Mouse (Mus musculus): ENCODE measurements at regions not wholly inside any gene's neighbourhood (a gene's known extent, or its start where the extent isn't known, plus 50 kb on each side); places are given as distances from the start of the nearest gene placed in this dataset.

DNA sequence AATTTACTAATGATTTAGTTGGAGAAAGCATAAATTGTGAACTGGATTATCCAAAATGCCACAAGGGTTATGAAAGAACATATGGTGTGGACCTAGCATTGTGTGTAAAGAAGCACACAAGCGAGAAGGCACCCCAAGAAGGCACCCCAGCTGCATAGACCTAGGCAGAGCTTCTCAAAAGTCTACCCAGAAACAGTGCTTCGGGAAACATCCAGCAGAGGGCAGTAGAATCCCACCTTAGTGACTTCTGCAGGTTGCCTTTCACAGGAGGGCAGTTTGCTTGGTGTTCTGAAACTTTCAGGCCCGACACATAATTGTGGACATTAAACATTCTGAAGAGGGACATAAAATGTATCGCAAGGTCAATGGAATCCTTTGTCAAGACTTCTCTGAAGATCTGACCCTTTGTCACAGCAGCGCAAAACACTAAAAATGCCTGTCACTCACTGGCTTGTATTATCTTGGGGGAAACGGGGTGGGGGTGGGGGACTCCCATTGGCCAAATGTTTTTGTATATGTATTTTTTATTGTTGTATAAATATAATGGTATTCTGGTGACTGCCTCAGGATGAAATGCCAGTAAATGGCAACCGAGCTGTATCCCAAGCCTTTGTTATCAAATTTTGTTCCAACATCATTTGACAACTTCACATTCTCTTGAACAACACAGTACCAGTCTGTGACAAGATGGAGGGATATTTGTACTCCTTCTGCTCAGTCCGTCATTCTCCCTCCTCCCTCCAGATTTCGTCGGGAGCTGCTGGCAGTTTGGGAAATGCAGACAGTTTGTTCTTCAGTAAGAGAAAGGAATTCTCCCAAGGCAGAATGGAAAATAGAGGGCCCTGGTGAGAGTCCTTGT is 156.4 kb upstream of the Frg1 start:
- Histone ChIP-seq H3K4me1 (ENCODE audit: control insufficient read depth, insufficient read depth, low read length) (no peaks in the 10 kb centered on the region), H3K4me3 (ENCODE audit: insufficient read depth, low read length) (no peak overlapping the region), H3K27ac (ENCODE audit: insufficient read depth, low read length) (no peak overlapping the region)
- TF ChIP-seq POLR2A (IDR thresholded peaks at IDR 0.05; ENCODE audit: extremely low read depth, insufficient read depth, low read length) (no peak), CTCF (IDR thresholded peaks at IDR 0.05; ENCODE audit: extremely low read depth, insufficient read depth, low read length) (peak; percentile 88)

DNA sequence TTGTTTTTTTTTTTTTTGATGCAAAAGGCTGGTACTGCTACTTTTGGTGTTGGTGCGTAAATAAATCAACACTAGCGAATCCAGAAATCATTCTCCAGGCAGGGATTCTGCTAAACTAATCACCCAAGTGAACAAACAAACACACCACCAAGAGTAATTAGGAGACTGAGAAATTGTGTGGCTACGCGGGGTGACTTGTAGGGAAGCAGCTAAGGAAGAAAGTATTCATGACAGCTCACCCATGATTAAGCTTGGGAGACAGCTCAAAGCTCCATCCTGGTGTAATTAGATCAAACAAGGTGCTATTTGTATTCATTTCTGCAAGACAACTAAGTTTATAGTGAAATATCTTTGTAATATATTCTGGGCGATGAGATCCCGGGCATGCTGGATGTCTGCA is 153.7 kb upstream of the Frg1 start:
- Histone ChIP-seq H3K4me3 (ENCODE audit: insufficient read depth, low read length) (no peak overlapping the region), H3K27ac (ENCODE audit: insufficient read depth, low read length) (no peak overlapping the region), H3K4me1 (ENCODE audit: control insufficient read depth, insufficient read depth, low read length) (no peaks in the 10 kb centered on the region)
- TF ChIP-seq CTCF (IDR thresholded peaks at IDR 0.05; ENCODE audit: extremely low read depth, insufficient read depth, low read length) (no peak), POLR2A (IDR thresholded peaks at IDR 0.05; ENCODE audit: extremely low read depth, insufficient read depth, low read length) (no peak)

DNA sequence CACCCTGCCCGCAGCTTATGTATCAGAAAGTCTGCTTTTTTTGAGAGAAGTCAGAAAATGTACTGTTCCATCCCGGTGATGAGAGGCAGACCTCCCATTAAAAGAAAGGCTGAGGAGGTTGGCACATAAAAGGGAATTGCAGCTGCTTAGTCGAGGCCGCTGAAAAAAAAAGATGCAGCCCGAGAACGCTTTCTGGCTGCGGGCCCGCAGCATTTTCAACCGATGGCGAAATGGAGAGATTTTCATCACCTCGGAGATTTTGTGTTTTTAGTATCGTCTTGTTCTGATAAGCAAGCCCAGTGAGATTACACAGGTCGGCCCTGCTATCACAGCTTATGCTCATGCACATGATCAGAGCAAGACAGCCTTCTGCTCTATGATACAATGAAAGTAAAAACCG is 145.1 kb upstream of the Frg1 start:
- Histone ChIP-seq H3K27ac (ENCODE audit: insufficient read depth, low read length) (no peak overlapping the region), H3K4me1 (ENCODE audit: control insufficient read depth, insufficient read depth, low read length) (no peaks in the 10 kb centered on the region; the same call in 1 of the 2 replicates), H3K4me3 (ENCODE audit: insufficient read depth, low read length) (no peak overlapping the region)
- TF ChIP-seq CTCF (IDR thresholded peaks at IDR 0.05; ENCODE audit: extremely low read depth, insufficient read depth, low read length) (no peak), POLR2A (IDR thresholded peaks at IDR 0.05; ENCODE audit: extremely low read depth, insufficient read depth, low read length) (no peak)

DNA sequence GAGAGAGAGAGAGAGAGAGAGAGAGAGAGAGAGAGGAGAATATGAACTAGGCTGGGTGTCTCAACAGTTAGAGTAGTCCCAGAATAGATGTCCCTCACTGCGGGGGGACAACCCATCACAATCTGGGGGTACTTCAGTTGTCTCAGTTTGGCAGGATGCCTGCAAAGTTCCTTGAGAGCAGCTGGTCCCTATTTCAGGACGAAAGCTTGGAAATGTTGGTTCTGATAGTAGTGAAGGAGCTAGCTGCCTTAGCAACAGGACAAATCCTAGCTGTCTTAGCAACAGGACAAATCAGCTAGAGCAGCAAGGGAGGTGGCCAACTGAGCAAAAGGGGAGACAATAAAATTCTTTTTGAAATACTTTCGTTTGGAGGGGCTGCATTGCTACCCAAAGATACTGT is 139.9 kb upstream of the Frg1 start:
- no peak for TF ChIP-seq POLR2A (IDR thresholded peaks at IDR 0.05; ENCODE audit: extremely low read depth, insufficient read depth, low read length)
- no peak for TF ChIP-seq CTCF (IDR thresholded peaks at IDR 0.05; ENCODE audit: extremely low read depth, insufficient read depth, low read length)
- no peak overlapping the region for H3K4me3 ChIP-seq (ENCODE audit: insufficient read depth, low read length)
- no peak overlapping the region for H3K27ac ChIP-seq (ENCODE audit: insufficient read depth, low read length)
- H3K4me1 ChIP-seq (ENCODE audit: control insufficient read depth, insufficient read depth, low read length) = no peaks in the 10 kb centered on the region; the same call in 1 of the 2 replicates

DNA sequence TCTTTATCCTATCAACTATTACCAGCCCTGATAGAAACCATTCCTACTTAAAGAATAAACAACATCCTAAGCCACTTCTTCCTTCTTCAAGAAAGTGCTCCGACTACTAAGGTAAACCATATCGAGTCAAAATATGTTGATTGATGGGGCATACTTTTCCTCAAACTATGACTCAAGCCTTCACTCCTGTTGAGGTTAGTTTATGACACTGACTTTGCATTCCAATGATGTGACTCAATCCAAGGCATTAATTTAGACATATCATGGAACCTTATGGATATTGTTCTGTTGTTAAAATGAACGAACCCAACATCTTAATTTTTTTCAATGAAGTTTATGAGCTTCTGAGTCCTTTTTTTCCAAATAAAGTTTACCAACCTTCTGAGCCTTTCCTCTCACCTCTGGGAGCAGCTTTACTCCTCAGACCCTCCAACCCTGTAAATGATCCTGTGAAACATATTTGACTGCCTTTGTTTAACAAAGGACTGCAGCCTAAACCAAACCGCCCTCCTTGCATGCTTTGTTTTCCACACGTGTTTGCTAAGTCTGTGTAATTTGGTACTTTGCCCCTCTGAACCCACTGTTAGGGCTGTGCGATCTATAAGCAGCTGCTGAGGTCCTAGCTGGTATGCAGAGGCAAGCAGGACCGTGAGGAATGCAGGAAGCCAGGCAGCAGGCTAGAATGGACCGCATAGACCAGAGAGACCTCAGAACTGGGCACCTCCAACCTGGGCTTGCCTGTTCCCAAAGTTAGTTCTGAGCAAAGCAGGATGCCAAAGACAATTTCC is 136.1 kb upstream of the Frg1 start:
- H3K4me1 ChIP-seq (ENCODE audit: control insufficient read depth, insufficient read depth, low read length) = no peaks in the 10 kb centered on the region; the same call in 1 of the 2 replicates
- H3K27ac ChIP-seq (ENCODE audit: insufficient read depth, low read length) = no peak overlapping the region
- no peak overlapping the region for H3K4me3 ChIP-seq (ENCODE audit: insufficient read depth, low read length)
- no peak for TF ChIP-seq CTCF (IDR thresholded peaks at IDR 0.05; ENCODE audit: extremely low read depth, insufficient read depth, low read length)
- TF ChIP-seq POLR2A (IDR thresholded peaks at IDR 0.05; ENCODE audit: extremely low read depth, insufficient read depth, low read length) = no peak

DNA sequence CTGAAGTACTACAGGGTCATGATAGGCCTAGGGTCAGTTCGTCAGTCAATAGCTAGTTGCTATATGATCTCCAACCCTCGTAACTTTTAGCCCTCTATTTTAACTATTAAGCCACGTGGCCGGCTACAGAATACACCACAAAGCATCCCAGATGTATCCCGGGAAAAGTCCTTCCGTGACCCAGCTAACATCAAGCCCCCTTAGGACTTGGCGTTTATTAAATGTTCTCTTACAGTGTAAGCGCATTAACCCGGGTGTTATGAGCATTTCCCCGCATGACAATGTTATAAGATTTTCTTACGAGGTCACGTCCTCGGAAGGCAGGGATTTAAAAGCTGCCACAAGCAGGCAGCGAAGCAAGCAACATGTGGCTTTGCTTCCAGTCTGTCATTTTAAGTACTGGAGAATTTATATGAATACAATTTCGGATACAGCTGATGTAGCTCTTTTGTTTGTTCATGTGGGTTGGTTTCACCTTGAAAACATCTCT is 135.1 kb upstream of the Frg1 start:
- Histone ChIP-seq H3K27ac (ENCODE audit: insufficient read depth, low read length) (no peak overlapping the region), H3K4me3 (ENCODE audit: insufficient read depth, low read length) (no peak overlapping the region), H3K4me1 (ENCODE audit: control insufficient read depth, insufficient read depth, low read length) (no peaks in the 10 kb centered on the region; the same call in 1 of the 2 replicates)
- TF ChIP-seq CTCF (IDR thresholded peaks at IDR 0.05; ENCODE audit: extremely low read depth, insufficient read depth, low read length) (no peak), POLR2A (IDR thresholded peaks at IDR 0.05; ENCODE audit: extremely low read depth, insufficient read depth, low read length) (no peak)

DNA sequence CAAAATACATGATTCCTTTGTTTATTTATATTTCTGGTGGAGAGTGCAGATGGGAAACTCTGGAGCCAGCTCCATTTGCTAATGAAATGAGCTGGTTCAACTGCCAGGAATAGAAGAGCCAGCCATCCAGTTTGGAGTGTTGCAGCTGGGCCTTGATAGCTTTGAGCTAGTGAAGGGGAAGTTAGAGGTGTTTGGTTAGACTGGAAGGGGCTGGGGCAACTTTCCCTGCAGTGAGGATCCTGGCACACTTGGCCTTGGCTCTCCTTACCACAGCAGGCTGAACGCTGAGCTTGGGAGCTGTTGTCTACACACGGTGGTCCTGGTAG is 133.2 kb upstream of the Frg1 start:
- no peaks in the 10 kb centered on the region for H3K4me1 ChIP-seq (ENCODE audit: control insufficient read depth, insufficient read depth, low read length)
- TF ChIP-seq CTCF (IDR thresholded peaks at IDR 0.05; ENCODE audit: extremely low read depth, insufficient read depth, low read length) = no peak
- no peak for TF ChIP-seq POLR2A (IDR thresholded peaks at IDR 0.05; ENCODE audit: extremely low read depth, insufficient read depth, low read length)
- no peak overlapping the region for H3K27ac ChIP-seq (ENCODE audit: insufficient read depth, low read length)
- no peak overlapping the region for H3K4me3 ChIP-seq (ENCODE audit: insufficient read depth, low read length)

DNA sequence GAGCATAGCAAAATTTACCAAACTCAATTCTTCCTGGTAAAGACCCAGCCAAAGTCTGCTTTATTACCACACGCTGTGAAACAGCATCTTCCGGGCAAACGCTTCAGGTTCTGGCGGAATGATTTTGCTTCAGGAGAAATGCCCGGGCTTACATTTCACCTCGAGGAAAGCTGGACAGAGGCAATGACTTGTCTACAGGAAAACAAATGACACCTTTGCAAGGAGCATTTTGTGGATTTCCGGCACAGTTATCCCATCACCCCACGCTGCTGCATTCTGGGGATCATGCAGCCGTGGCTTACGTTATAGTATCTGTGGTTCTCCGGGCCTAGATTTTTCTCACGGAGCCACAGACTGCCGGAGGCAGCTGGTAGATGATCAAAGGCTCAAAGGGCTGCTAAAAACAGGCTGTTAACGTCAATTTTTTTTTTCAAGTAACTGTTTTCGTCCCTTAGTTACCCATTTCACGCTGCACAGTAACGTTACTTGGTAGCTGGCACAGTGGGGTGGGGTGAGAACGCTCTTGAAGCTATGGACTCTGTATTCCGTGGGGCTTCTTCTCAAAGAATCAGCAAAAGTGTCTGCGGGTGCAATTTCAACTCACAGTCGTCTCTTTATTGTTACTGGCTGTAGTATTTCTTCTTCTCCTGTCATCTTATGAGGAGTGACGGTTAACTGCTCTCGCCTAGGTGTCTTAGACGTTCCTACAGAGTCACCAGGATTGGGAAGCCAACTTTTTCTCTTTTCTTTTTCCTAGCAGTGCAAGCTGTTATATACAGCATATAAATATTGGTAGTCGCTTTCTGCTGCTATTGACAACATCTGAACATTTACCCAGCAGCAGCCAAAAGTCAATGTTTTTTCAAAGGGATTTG is 132.6 kb upstream of the Frg1 start:
- Histone ChIP-seq H3K4me1 (ENCODE audit: control insufficient read depth, insufficient read depth, low read length) (no peaks in the 10 kb centered on the region), H3K27ac (ENCODE audit: insufficient read depth, low read length) (no peak overlapping the region), H3K4me3 (ENCODE audit: insufficient read depth, low read length) (no peak overlapping the region)
- TF ChIP-seq CTCF (IDR thresholded peaks at IDR 0.05; ENCODE audit: extremely low read depth, insufficient read depth, low read length) (no peak), POLR2A (IDR thresholded peaks at IDR 0.05; ENCODE audit: extremely low read depth, insufficient read depth, low read length) (no peak)

DNA sequence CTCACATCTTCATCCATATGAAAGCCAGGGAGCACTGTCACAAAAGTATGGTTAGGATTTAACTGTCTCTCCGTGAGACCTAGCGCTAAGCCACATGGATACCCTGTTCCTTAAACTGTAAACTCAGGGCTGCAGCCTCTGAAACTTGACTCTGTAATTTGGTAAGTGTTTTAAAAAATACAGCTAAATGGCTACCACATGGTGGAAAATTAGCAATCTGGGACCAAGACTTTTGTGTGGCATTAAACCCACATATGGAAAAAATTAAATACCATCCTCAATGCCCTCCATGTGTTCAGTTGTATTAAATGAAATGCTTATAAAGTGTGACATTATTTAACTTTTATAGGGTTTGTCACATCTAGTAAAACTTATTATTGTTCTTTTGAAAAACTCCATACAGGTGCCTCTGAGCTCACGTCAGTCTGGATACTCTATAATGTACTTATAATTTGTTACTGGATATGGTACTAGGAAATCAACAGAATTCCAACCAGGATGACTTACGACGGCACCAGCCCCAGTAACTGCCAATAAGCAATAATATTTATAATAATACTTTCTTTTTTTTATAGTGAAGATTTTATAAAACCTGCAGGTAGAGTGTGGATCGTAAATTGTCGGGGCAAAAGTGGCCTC is 131.0 kb upstream of the Frg1 start:
- no peak overlapping the region for H3K4me3 ChIP-seq (ENCODE audit: insufficient read depth, low read length)
- H3K4me1 ChIP-seq (ENCODE audit: control insufficient read depth, insufficient read depth, low read length) = no peaks in the 10 kb centered on the region
- TF ChIP-seq CTCF (IDR thresholded peaks at IDR 0.05; ENCODE audit: extremely low read depth, insufficient read depth, low read length) (no peak), POLR2A (IDR thresholded peaks at IDR 0.05; ENCODE audit: extremely low read depth, insufficient read depth, low read length) (no peak)
- H3K27ac ChIP-seq (ENCODE audit: insufficient read depth, low read length) = no peak overlapping the region
